Mouse (Mus musculus): ENCODE data around the gene Dgkh. TPM values are rescaled to one million over a fixed set of nuclear protein-coding genes. Genes with fewer than 3 reads are reported as not detected.

Gene Dgkh
- total RNA-seq, 1 experiment = 8.2 TPM

- Histone ChIP-seq H3K4me1 (ENCODE audit: control insufficient read depth in 2 of 2, insufficient read depth in 2 of 2, low read length in 2 of 2, poor library complexity in 1 of 2) (peaks cover 0 to 2% of the 10 kb centered on the region in 2 experiments; a peak in 1 of 4 replicates), H3K9ac (ENCODE audit: insufficient read depth, low read depth, low read length, poor library complexity, severe bottlenecking) (no peak overlapping the region), H3K36me3 (ENCODE audit: control insufficient read depth, insufficient read depth, low read length, poor library complexity, severe bottlenecking) (no peaks in the 10 kb centered on the region; the same call in 1 of the 2 replicates), H3K27ac (ENCODE audit: insufficient read depth, low read depth, low read length, poor library complexity, severe bottlenecking) (no peak overlapping the region), H3K9me3 (ENCODE audit: control insufficient read depth, insufficient read depth, low read depth, low read length) (no peaks in the 10 kb centered on the region), H3K4me3 (ENCODE audit: insufficient read depth in 1 of 2, low read depth in 1 of 2, low read length in 2 of 2, poor library complexity in 1 of 2, severe bottlenecking in 1 of 2) (no peak overlapping the region)
- TF ChIP-seq MAFK (IDR thresholded peaks at IDR 0.05; ENCODE audit: insufficient read depth, low read depth, low read length) = no peak
- no peak for TF ChIP-seq ZNF384 (IDR thresholded peaks at IDR 0.05; ENCODE audit: low read depth, low read length)
- TF ChIP-seq ZC3H11A (IDR thresholded peaks at IDR 0.05; ENCODE audit: borderline replicate concordance, low read depth, low read length) = no peak
- no peak for TF ChIP-seq CHD2 (IDR thresholded peaks at IDR 0.05; ENCODE audit: low read depth, low read length)
- TF ChIP-seq HCFC1 (IDR thresholded peaks at IDR 0.05; ENCODE audit: borderline replicate concordance, insufficient read depth, low read length) = no peak
- in situ Hi-C loops (cut with MboI; ENCODE audit: low sequenced_read_pairs in 2 of 2, unreplicated experiment in 2 of 2) = no loop called here
- no peak for DNase-seq (ENCODE audit: low read depth, low spot score)
Measured at GRCm38 (mm10) chr14:78676457-78676856, 56.1 kb downstream of the Dgkh start.

GRCm38 (mm10) chr14:78674606-78675005 is 58.0 kb downstream of the Dgkh start:
- peaks cover 0 to 2% of the 10 kb centered on the region in 2 experiments; a peak in 1 of 4 replicates for H3K4me1 ChIP-seq (ENCODE audit: control insufficient read depth in 2 of 2, insufficient read depth in 2 of 2, low read length in 2 of 2, poor library complexity in 1 of 2)
- no peak for TF ChIP-seq ZC3H11A (IDR thresholded peaks at IDR 0.05; ENCODE audit: borderline replicate concordance, low read depth, low read length)
- TF ChIP-seq HCFC1 (IDR thresholded peaks at IDR 0.05; ENCODE audit: borderline replicate concordance, insufficient read depth, low read length) = no peak
- TF ChIP-seq MAFK (IDR thresholded peaks at IDR 0.05; ENCODE audit: insufficient read depth, low read depth, low read length) = no peak
- TF ChIP-seq CHD2 (IDR thresholded peaks at IDR 0.05; ENCODE audit: low read depth, low read length) = no peak
- no peak for TF ChIP-seq ZNF384 (IDR thresholded peaks at IDR 0.05; ENCODE audit: low read depth, low read length)
- H3K4me3 ChIP-seq (ENCODE audit: insufficient read depth in 1 of 2, low read depth in 1 of 2, low read length in 2 of 2, poor library complexity in 1 of 2, severe bottlenecking in 1 of 2) = no peak overlapping the region
- in situ Hi-C loops (cut with MboI; ENCODE audit: low sequenced_read_pairs in 2 of 2, unreplicated experiment in 2 of 2) = loop anchor here (25.0 kb wide), 2 partner anchors 163 to 438 kb away; partner anchors contain the start of gene Vwa8 (in 1 of the 2)
- H3K9ac ChIP-seq (ENCODE audit: insufficient read depth, low read depth, low read length, poor library complexity, severe bottlenecking) = no peak overlapping the region
- DNase-seq (ENCODE audit: low read depth, low spot score) = no peak
- H3K9me3 ChIP-seq (ENCODE audit: control insufficient read depth, insufficient read depth, low read depth, low read length) = no peaks in the 10 kb centered on the region
- no peak overlapping the region for H3K27ac ChIP-seq (ENCODE audit: insufficient read depth, low read depth, low read length, poor library complexity, severe bottlenecking)
- H3K36me3 ChIP-seq (ENCODE audit: control insufficient read depth, insufficient read depth, low read length, poor library complexity, severe bottlenecking) = no peaks in the 10 kb centered on the region; the same call in 1 of the 2 replicates

GRCm38 (mm10) chr14:78669986-78670385 is 62.6 kb downstream of the Dgkh start:
- in situ Hi-C loops (cut with MboI; ENCODE audit: low sequenced_read_pairs in 2 of 2, unreplicated experiment in 2 of 2) = loop anchor here (25.0 kb wide), 2 partner anchors 167 to 442 kb away; partner anchors contain the start of gene Vwa8 (in 1 of the 2)

GRCm38 (mm10) chr14:78668291-78668690 is 64.3 kb downstream of the Dgkh start:
- no peak overlapping the region for H3K27ac ChIP-seq (ENCODE audit: insufficient read depth, low read depth, low read length, poor library complexity, severe bottlenecking)
- no peak overlapping the region for H3K9ac ChIP-seq (ENCODE audit: insufficient read depth, low read depth, low read length, poor library complexity, severe bottlenecking)
- H3K9me3 ChIP-seq (ENCODE audit: control insufficient read depth, insufficient read depth, low read depth, low read length) = no peaks in the 10 kb centered on the region
- peaks cover 0 to 4% of the 10 kb centered on the region in 2 experiments; a peak in 1 of 4 replicates for H3K4me1 ChIP-seq (ENCODE audit: control insufficient read depth in 2 of 2, insufficient read depth in 2 of 2, low read length in 2 of 2, poor library complexity in 1 of 2)
- TF ChIP-seq CHD2 (IDR thresholded peaks at IDR 0.05; ENCODE audit: low read depth, low read length) = no peak
- TF ChIP-seq ZNF384 (IDR thresholded peaks at IDR 0.05; ENCODE audit: low read depth, low read length) = peak; percentile 35; the same call in 1 of the 2 replicates
- peak; percentile 96 for TF ChIP-seq ZC3H11A (IDR thresholded peaks at IDR 0.05; ENCODE audit: borderline replicate concordance, low read depth, low read length)
- H3K4me3 ChIP-seq (ENCODE audit: insufficient read depth in 1 of 2, low read depth in 1 of 2, low read length in 2 of 2, poor library complexity in 1 of 2, severe bottlenecking in 1 of 2) = no peak overlapping the region
- DNase-seq (ENCODE audit: low read depth, low spot score) = peak; percentile 77
- peaks cover 2% of the 10 kb centered on the region; the same call in 1 of the 2 replicates for H3K36me3 ChIP-seq (ENCODE audit: control insufficient read depth, insufficient read depth, low read length, poor library complexity, severe bottlenecking)
- in situ Hi-C loops (cut with MboI; ENCODE audit: low sequenced_read_pairs in 2 of 2, unreplicated experiment in 2 of 2) = loop anchor here (25.0 kb wide), 2 partner anchors 169 to 444 kb away; partner anchors contain the start of gene Vwa8 (in 1 of the 2)

More at GRCm38 (mm10) chr14:78669986-78670385, 62.6 kb downstream of the Dgkh start:
- TF ChIP-seq HCFC1 (IDR thresholded peaks at IDR 0.05; ENCODE audit: borderline replicate concordance, insufficient read depth, low read length) (no peak), ZC3H11A (IDR thresholded peaks at IDR 0.05; ENCODE audit: borderline replicate concordance, low read depth, low read length) (no peak), ZNF384 (IDR thresholded peaks at IDR 0.05; ENCODE audit: low read depth, low read length) (no peak), MAFK (IDR thresholded peaks at IDR 0.05; ENCODE audit: insufficient read depth, low read depth, low read length) (no peak), CHD2 (IDR thresholded peaks at IDR 0.05; ENCODE audit: low read depth, low read length) (no peak)
- peaks cover 0 to 4% of the 10 kb centered on the region in 2 experiments; a peak in 1 of 4 replicates for H3K4me1 ChIP-seq (ENCODE audit: control insufficient read depth in 2 of 2, insufficient read depth in 2 of 2, low read length in 2 of 2, poor library complexity in 1 of 2)
- no peak overlapping the region for H3K4me3 ChIP-seq (ENCODE audit: insufficient read depth in 1 of 2, low read depth in 1 of 2, low read length in 2 of 2, poor library complexity in 1 of 2, severe bottlenecking in 1 of 2)
- H3K27ac ChIP-seq (ENCODE audit: insufficient read depth, low read depth, low read length, poor library complexity, severe bottlenecking) = no peak overlapping the region
- DNase-seq (ENCODE audit: low read depth, low spot score) = no peak
- H3K36me3 ChIP-seq (ENCODE audit: control insufficient read depth, insufficient read depth, low read length, poor library complexity, severe bottlenecking) = no peaks in the 10 kb centered on the region; the same call in 1 of the 2 replicates
- no peaks in the 10 kb centered on the region for H3K9me3 ChIP-seq (ENCODE audit: control insufficient read depth, insufficient read depth, low read depth, low read length)
- no peak overlapping the region for H3K9ac ChIP-seq (ENCODE audit: insufficient read depth, low read depth, low read length, poor library complexity, severe bottlenecking)

All from ES-E14 (cell line).